8 mouse cellular contexts compared by ENCODE assay signal in the genomic region with DNA sequence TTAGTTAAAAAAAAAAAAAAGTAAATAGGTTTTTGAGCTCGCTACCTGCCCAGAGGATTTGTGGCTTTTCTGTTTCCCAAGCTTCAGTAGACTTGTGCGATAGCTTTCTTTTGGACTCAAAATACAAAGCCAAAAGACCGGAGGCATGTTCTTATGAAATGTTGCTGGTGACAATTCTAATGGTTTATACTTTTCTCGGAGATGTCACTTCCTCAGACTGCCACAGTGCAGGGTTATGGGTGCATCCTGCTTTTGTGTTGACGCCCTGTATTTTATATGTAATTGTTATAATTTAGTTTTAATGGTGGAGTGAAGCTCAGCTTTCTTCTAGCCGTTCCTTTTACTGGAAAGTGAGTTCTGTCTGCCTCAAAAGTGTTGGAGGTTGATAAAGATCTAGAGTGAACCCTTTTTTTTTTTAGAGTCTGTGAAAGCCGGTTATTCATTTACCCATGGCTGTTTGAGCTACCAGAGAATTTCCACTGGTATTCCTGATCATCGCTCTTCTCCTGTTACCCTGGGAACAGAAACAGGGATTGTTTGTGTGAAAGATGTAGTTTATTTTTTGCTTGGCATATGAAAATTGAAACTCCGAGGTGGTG. TPM values are rescaled to one million over a fixed set of nuclear protein-coding genes. Genes with fewer than 3 reads are reported as not detected.
DNase-seq lines count a peak whose midpoint lies in the region; ATAC-seq lines count a peak whose summit lies in the region.

No protein-coding gene starts in this region.

- H3K4me3 ChIP-seq in heart, embryonic 11.5 days (ENCODE audit: low read depth, low read length) = peak overlapping the region; percentile 86
- H3K4me3 ChIP-seq in brown adipose tissue, adult 24 weeks (ENCODE audit: insufficient read depth, low read depth, low read length) = peak overlapping the region; percentile 96
- peak overlapping the region; percentile 92 for H3K4me3 ChIP-seq in hindbrain, embryonic 16.5 days (ENCODE audit: low read length)
- H3K4me3 ChIP-seq in midbrain, embryonic 12.5 days = peak overlapping the region; percentile 74

- H3K4me2 ChIP-seq in heart, embryonic 11.5 days = peak overlapping the region; percentile 86
- H3K4me2 ChIP-seq in hindbrain, embryonic 16.5 days (ENCODE audit: low read length) = peak overlapping the region; percentile 60
- H3K4me2 ChIP-seq in midbrain, embryonic 12.5 days (replicated peaks) = peak overlapping the region; percentile 74

- peak overlapping the region; percentile 99 for H3K27ac ChIP-seq in heart, embryonic 11.5 days (ENCODE audit: low read depth, low read length)
- peak overlapping the region; percentile 65 for H3K27ac ChIP-seq in brown adipose tissue, adult 24 weeks (replicated peaks; ENCODE audit: low read depth, low read length)
- H3K27ac ChIP-seq in hindbrain, embryonic 16.5 days (ENCODE audit: low read depth, low read length) = peak overlapping the region; percentile 98; the same call in 1 of the 2 replicates
- H3K27ac ChIP-seq in midbrain, embryonic 12.5 days (replicated peaks) = peak overlapping the region; percentile 97

- no peak for DNase-seq in heart, postnatal 4 days
- no peak for DNase-seq in gastrocnemius, postnatal 25 days
- DNase-seq in retina, postnatal 1 day = no peak
- no peak for DNase-seq in frontal cortex, postnatal 25 days (ENCODE audit: low spot score in 2 of 2)

- WGBS in heart, embryonic 11.5 days (ENCODE audit: insufficient replicate concordance) = 7% methylated on average over 9 of the region's 9 CpGs
- 7% methylated on average over 9 of the region's 9 CpGs for WGBS in hindbrain, embryonic 16.5 days
- 14% methylated on average over 9 of the region's 9 CpGs for WGBS in midbrain, embryonic 12.5 days

- H3K36me3 ChIP-seq in heart, embryonic 11.5 days (ENCODE audit: control insufficient read depth, insufficient read depth, low read length) = no peaks in the 10 kb centered on the region
- H3K36me3 ChIP-seq in hindbrain, embryonic 16.5 days (ENCODE audit: control insufficient read depth, insufficient read depth, low read length) = no peaks in the 10 kb centered on the region
- peaks cover 4% of the 10 kb centered on the region; the same call in 1 of the 2 replicates for H3K36me3 ChIP-seq in midbrain, embryonic 12.5 days

- H3K4me1 ChIP-seq in heart, embryonic 11.5 days (ENCODE audit: control insufficient read depth, insufficient read depth, low read length) = peaks cover 35% of the 10 kb centered on the region
- H3K4me1 ChIP-seq in brown adipose tissue, adult 24 weeks (ENCODE audit: control insufficient read depth, insufficient read depth, insufficient read length, low read length) = peaks cover 11% of the 10 kb centered on the region
- peaks cover 34% of the 10 kb centered on the region for H3K4me1 ChIP-seq in hindbrain, embryonic 16.5 days (ENCODE audit: control insufficient read depth, insufficient read depth, low read depth, low read length)
- peaks cover 44% of the 10 kb centered on the region for H3K4me1 ChIP-seq in midbrain, embryonic 12.5 days

- ATAC-seq in heart, embryonic 11.5 days (replicated peaks; ENCODE audit: insufficient number of reproducible peaks, low FRiP score, low TSS enrichment) = no peak
- no peak for ATAC-seq in hindbrain, embryonic 16.5 days
- no peak for ATAC-seq in midbrain, embryonic 12.5 days (ENCODE audit: low FRiP score, low read depth)

- H3K27me3 ChIP-seq in heart, embryonic 11.5 days (ENCODE audit: control insufficient read depth, insufficient read depth, low read length) = no peaks in the 10 kb centered on the region
- no peaks in the 10 kb centered on the region for H3K27me3 ChIP-seq in hindbrain, embryonic 16.5 days (replicated peaks; ENCODE audit: control insufficient read depth, insufficient read depth, low read length)
- no peaks in the 10 kb centered on the region for H3K27me3 ChIP-seq in midbrain, embryonic 12.5 days

- H3K9ac ChIP-seq in heart, embryonic 11.5 days (ENCODE audit: low read depth, low read length) = peak overlapping the region; percentile 98
- H3K9ac ChIP-seq in hindbrain, embryonic 16.5 days (ENCODE audit: low read depth, low read length) = peak overlapping the region; percentile 96
- H3K9ac ChIP-seq in midbrain, embryonic 12.5 days (replicated peaks) = peak overlapping the region; percentile 98

- no peaks in the 10 kb centered on the region for H3K9me3 ChIP-seq in heart, embryonic 11.5 days (replicated peaks; ENCODE audit: control insufficient read depth, low read length)
- no peaks in the 10 kb centered on the region for H3K9me3 ChIP-seq in hindbrain, embryonic 16.5 days (ENCODE audit: control insufficient read depth, low read length)
- no peaks in the 10 kb centered on the region for H3K9me3 ChIP-seq in midbrain, embryonic 12.5 days

RNA-seq across cellular contexts. Expression of a gene that starts 1.7 kb away (rescaled TPM):
- 11.9 and 13.8 TPM in 2 replicates for polyA plus RNA-seq in heart, embryonic 11.5 days (2014; fragmentation: Nextera tagmentation; extraction: Ambion mirVana)
- 10 to 100 TPM; 37.0 to 38.2 TPM for total RNA-seq in heart, postnatal 4 days (2021)
- polyA plus RNA-seq in brown adipose tissue, adult 24 weeks (2012; ENCODE audit: insufficient read depth, insufficient read length, missing spikeins) = 4.9 and 6.2 TPM in 2 replicates
- 7.8 and 9.0 TPM in 2 replicates for polyA plus RNA-seq in hindbrain, embryonic 16.5 days (2015; fragmentation: Nextera tagmentation; extraction: Ambion mirVana)
- polyA plus RNA-seq in midbrain, embryonic 12.5 days (2016; fragmentation: Nextera tagmentation; extraction: Ambion mirVana) = 16.4 and 18.2 TPM in 2 replicates
- total RNA-seq in gastrocnemius, postnatal 25 days (2021) = 1 to 10 TPM; 7.3 to 8.5 TPM

RNA-seq across cellular contexts. Expression of a gene that starts 56.1 kb away (rescaled TPM):
- polyA plus RNA-seq in heart, embryonic 11.5 days (2014; fragmentation: Nextera tagmentation; extraction: Ambion mirVana) = 3.6 TPM in 2 replicates
- 10 to 100 TPM; 12.9 to 13.4 TPM for total RNA-seq in heart, postnatal 4 days (2021)
- polyA plus RNA-seq in brown adipose tissue, adult 24 weeks (2012; ENCODE audit: insufficient read depth, insufficient read length, missing spikeins) = 7.3 and 9.4 TPM in 2 replicates
- 23.9 and 25.5 TPM in 2 replicates for polyA plus RNA-seq in hindbrain, embryonic 16.5 days (2015; fragmentation: Nextera tagmentation; extraction: Ambion mirVana)
- 12.4 and 12.5 TPM in 2 replicates for polyA plus RNA-seq in midbrain, embryonic 12.5 days (2016; fragmentation: Nextera tagmentation; extraction: Ambion mirVana)
- 1 to 10 TPM; 3.4 to 4.0 TPM for total RNA-seq in gastrocnemius, postnatal 25 days (2021)
